Mouse (Mus musculus) myocyte (in vitro differentiated cells): ENCODE measurements around the gene Col8a2.

Experiments
- E2F4 ChIP-seq: IDR thresholded peaks from one replicate; pipeline ENCODE4 v1.6.1; 2011; ENCODE audit warnings: mild to moderate bottlenecking, control low read depth, moderate library complexity; ENCODE audit not compliant: insufficient read depth
- MAX ChIP-seq: IDR thresholded peaks from one replicate; pipeline ENCODE4 v1.6.1; 2011; ENCODE audit warnings: low read depth, mild to moderate bottlenecking, control low read depth
- MYOG ChIP-seq, 3 experiments: IDR thresholded peaks; one replicate each; pipeline ENCODE4 v1.6.1; 2011; ENCODE audit warnings: control low read depth in 2 of 3, low read depth in 2 of 3, mild to moderate bottlenecking in 2 of 3; ENCODE audit not compliant: insufficient read length in 2 of 3, control insufficient read depth in 1 of 3, insufficient read depth in 1 of 3
- POLR2A ChIP-seq: IDR thresholded peaks from one replicate; pipeline ENCODE4 v1.6.1; 2011; ENCODE audit warnings: low read depth, mild to moderate bottlenecking, control low read depth, moderate library complexity; ENCODE audit not compliant: insufficient read length
- POLR2AphosphoS2 ChIP-seq: IDR thresholded peaks from one replicate; pipeline ENCODE4 v1.6.1; 2011; ENCODE audit warnings: low read depth, control low read depth; ENCODE audit not compliant: insufficient read length
- REST ChIP-seq: IDR thresholded peaks from one replicate; pipeline ENCODE4 v1.6.1; 2011; ENCODE audit warnings: mild to moderate bottlenecking, control low read depth, moderate library complexity; ENCODE audit not compliant: insufficient read depth, insufficient read length
- TCF12 ChIP-seq: IDR thresholded peaks from one replicate; pipeline ENCODE4 v1.6.1; 2011; ENCODE audit warnings: mild to moderate bottlenecking, control low read depth; ENCODE audit not compliant: poor library complexity, insufficient read depth, severe bottlenecking
- USF1 ChIP-seq: IDR thresholded peaks from one replicate; pipeline ENCODE4 v1.6.1; 2011; ENCODE audit warnings: low read depth, mild to moderate bottlenecking, control low read depth, moderate library complexity

GRCm38 (mm10) chr4:126306827-126307226 is 20.2 kb downstream of the Col8a2 start:
- TF ChIP-seq TCF12, result no peak
- TF ChIP-seq E2F4, result no peak
- no peak for TF ChIP-seq POLR2AphosphoS2
- TF ChIP-seq POLR2A, result no peak
- no peak for TF ChIP-seq REST
- no peak for TF ChIP-seq MYOG (IDR thresholded peaks at IDR 0.05; ENCODE audit: control insufficient read depth in 1 of 3, insufficient read depth in 1 of 3, insufficient read length in 2 of 3, low read depth in 2 of 3)
- TF ChIP-seq MAX, result no peak
- TF ChIP-seq USF1, result no peak
